Mouse (Mus musculus) intestine, postnatal 0 days (tissue): ENCODE results near the gene Nip7. TPM values are rescaled to one million over a fixed set of nuclear protein-coding genes. Genes with fewer than 3 reads are reported as not detected.
A peak's percentile ranks its signal among the peaks of the same experiment; 100 is the strongest.

Experiments
- ATAC-seq: fragments of 200-750 bp; cut with Nextera tagmentation; 2 replicates; pipeline ENCODE4 v1.8.0; 2017; ENCODE audit warnings: mild to moderate bottlenecking, moderate TSS enrichment, moderate library complexity
- H3K27ac ChIP-seq: fragments of 300-500 bp; sonication (generic); 2 replicates; pipeline ENCODE4 v1.5.1; 2014; ENCODE audit warnings: mild to moderate bottlenecking, low read depth, low read length, moderate library complexity
- H3K27me3 ChIP-seq: fragments of 300-500 bp; sonication (generic); replicated peaks from 2 replicates; pipeline ENCODE4 v1.6.1; 2014; ENCODE audit warnings: low read length, mixed read lengths; ENCODE audit not compliant: control insufficient read depth, insufficient read depth
- H3K36me3 ChIP-seq: fragments of 300-500 bp; sonication (generic); 2 replicates; pipeline ENCODE4 v1.6.1; 2014; ENCODE audit warnings: mild to moderate bottlenecking, moderate library complexity; ENCODE audit not compliant: control insufficient read depth, insufficient read depth
- H3K4me1 ChIP-seq: fragments of 300-500 bp; sonication (generic); replicated peaks from 2 replicates; pipeline ENCODE4 v1.6.1; 2014; ENCODE audit warnings: antibody characterized with exemption, low read length, mixed read lengths; ENCODE audit not compliant: control insufficient read depth, insufficient read depth
- H3K4me2 ChIP-seq: fragments of 300-500 bp; sonication (generic); replicated peaks from 2 replicates; pipeline ENCODE4 v1.6.1; 2014; ENCODE audit warnings: low read depth, mild to moderate bottlenecking, moderate library complexity
- H3K4me3 ChIP-seq: fragments of 300-500 bp; sonication (generic); 2 replicates; pipeline ENCODE4 v1.5.1; 2014; ENCODE audit warnings: low read depth, low read length
- H3K9ac ChIP-seq: fragments of 300-500 bp; sonication (generic); 2 replicates; pipeline ENCODE4 v1.6.1; 2014; ENCODE audit warnings: mild to moderate bottlenecking, low read depth, low read length
- H3K9me3 ChIP-seq: fragments of 300-500 bp; sonication (generic); 2 replicates; pipeline ENCODE4 v1.6.1; 2016; ENCODE audit warnings: mixed run types; ENCODE audit not compliant: control insufficient read depth
- CTCF ChIP-seq: sonication (generic); IDR thresholded peaks from 2 replicates; pipeline ENCODE4 v1.5.1; 2016; ENCODE audit warnings: low read depth, mild to moderate bottlenecking, control low read depth, antibody characterized with exemption, moderate library complexity
- WGBS: fragments of 180-500 bp; shearing (Covaris S2); extraction: QIAGEN DNeasy Blood & Tissue Kit; methylation state at CpG from one replicate; pipeline ENCODE4 v1.1.7; 2014; 5-methylcytosine and 5-hydroxymethylcytosine counted together
- polyA plus RNA-seq: library from polyadenylated mRNA; unstranded; fragments of >200 nt; fragmentation: Nextera tagmentation; extraction: Ambion mirVana; gene quantifications from 2 replicates; pipeline ENCODE4 v1.2.1, GENCODE M21; 2015

The Nip7 gene
- polyA plus RNA-seq, 1 experiment from 2014 or later: 44.7 TPM

DNA sequence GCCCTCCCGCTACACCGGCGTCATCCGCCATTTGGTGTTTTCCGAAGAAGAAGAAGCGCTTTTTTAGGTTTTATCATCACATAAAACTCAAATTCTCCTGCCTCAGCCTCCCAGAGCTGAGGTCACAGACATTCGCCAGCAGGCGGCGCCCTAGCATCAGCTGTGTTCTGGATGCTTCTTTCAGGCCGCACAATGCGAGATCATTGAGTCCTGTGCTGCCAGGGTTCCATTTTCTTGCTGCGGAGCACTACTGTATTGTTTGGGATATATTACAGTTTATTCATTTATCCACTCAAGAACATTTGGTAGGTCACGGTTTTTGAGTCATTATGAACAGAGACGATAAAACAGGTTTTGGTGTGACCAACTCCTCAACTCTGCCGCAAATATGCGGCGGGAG, 28.7 kb downstream of the Nip7 start:
- H3K4me3 ChIP-seq: no peak overlapping the region
- peaks cover 43% of the 10 kb centered on the region for H3K36me3 ChIP-seq
- peak; percentile 54 for TF ChIP-seq CTCF
- H3K4me2 ChIP-seq: no peak overlapping the region
- H3K4me1 ChIP-seq: no peaks in the 10 kb centered on the region
- H3K9ac ChIP-seq: no peak overlapping the region
- H3K27me3 ChIP-seq: no peaks in the 10 kb centered on the region
- 96% methylated on average over 17 of the region's 17 CpGs for WGBS
- H3K9me3 ChIP-seq: no peaks in the 10 kb centered on the region
- no peak for ATAC-seq
- H3K27ac ChIP-seq: no peak overlapping the region

GRCm38 (mm10) chr8:107086018-107086417, 29.3 kb downstream of the Nip7 start:
- Histone ChIP-seq H3K27me3 (no peaks in the 10 kb centered on the region), H3K4me2 (no peak overlapping the region), H3K4me1 (no peaks in the 10 kb centered on the region), H3K9ac (no peak overlapping the region), H3K36me3 (peaks cover 43% of the 10 kb centered on the region), H3K9me3 (no peaks in the 10 kb centered on the region), H3K4me3 (no peak overlapping the region), H3K27ac (no peak overlapping the region)
- 98% methylated on average over 5 of the region's 5 CpGs for WGBS
- ATAC-seq: no peak
- TF ChIP-seq CTCF: no peak

DNA sequence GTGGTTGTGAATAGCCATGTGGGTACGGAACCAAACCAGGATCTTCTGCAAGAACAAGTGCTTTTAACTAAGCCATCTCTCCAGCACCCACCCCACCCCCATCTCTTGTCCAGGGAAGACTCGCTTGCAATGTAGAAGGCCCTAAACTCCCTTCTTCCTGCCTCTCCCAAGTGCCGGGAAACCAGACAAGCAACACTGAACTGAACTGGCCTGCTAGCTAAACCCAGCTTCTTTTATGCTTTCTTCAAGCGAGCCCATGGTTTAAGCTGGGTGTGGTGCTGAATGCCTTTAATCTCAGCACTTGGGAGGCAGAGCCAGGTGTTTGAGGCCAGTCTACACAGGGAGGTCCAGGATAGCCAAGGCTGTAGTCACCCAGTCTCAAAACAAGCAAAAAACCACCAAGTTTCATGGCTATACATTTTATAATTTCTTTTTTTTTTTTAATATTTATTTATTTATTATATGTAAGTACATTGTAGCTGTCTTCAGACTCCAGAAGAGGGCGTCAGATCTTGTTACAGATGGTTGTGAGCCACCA, 31.9 kb downstream of the Nip7 start:
- H3K36me3 ChIP-seq: peaks cover 41% of the 10 kb centered on the region
- H3K9me3 ChIP-seq: no peaks in the 10 kb centered on the region
- H3K9ac ChIP-seq: no peak overlapping the region
- no peaks in the 10 kb centered on the region for H3K27me3 ChIP-seq
- no peak for ATAC-seq
- no peak overlapping the region for H3K4me2 ChIP-seq
- H3K4me1 ChIP-seq: no peaks in the 10 kb centered on the region
- WGBS: 98% methylated on average over 5 of the region's 5 CpGs
- no peak overlapping the region for H3K27ac ChIP-seq
- no peak overlapping the region for H3K4me3 ChIP-seq
- no peak for TF ChIP-seq CTCF

- no peak for TF ChIP-seq CTCF
- Histone ChIP-seq H3K9ac (no peak overlapping the region), H3K4me2 (no peak overlapping the region), H3K4me1 (no peaks in the 10 kb centered on the region), H3K36me3 (peaks cover 30% of the 10 kb centered on the region), H3K27me3 (no peaks in the 10 kb centered on the region), H3K9me3 (no peaks in the 10 kb centered on the region), H3K4me3 (no peak overlapping the region), H3K27ac (no peak overlapping the region)
- no peak for ATAC-seq
- 94% methylated on average over 7 of the region's 7 CpGs for WGBS
Measured at GRCm38 (mm10) chr8:107090531-107090930, 33.9 kb downstream of the Nip7 start.

DNA sequence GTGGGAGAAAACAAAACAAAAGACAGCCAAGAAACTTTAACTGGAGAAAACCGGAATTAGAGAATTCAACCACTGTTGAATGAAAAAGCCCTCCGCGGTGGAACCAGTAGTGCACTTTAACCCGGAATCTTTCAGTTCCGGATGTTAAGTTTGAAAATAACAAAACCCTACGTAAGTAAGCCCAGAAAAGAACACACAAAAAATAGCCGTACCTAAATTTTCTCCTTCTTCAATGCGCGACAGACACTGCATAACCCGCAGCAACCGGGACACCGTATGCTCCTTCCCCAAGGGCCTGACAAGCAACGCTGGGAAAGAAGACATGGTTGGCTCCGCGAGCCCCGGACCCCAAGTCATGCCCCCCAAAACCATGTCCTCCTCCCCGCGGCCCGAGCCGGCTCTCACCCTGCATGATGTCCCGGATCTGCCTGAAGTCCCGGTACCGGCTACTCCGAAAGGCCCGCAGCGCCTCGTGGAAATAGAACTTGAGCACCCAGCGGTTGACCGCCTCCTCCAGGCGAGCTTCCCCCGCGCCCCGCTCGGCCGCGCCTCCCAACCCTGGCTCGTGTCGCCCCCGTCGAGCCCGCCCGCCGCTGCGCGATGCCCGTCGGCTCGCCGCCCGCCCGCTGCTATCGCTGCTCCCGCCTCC, 39.2 kb downstream of the Nip7 start:
- Histone ChIP-seq H3K9ac (peak overlapping the region; percentile 87), H3K9me3 (no peaks in the 10 kb centered on the region), H3K4me3 (peak overlapping the region; percentile 71), H3K4me1 (no peaks in the 10 kb centered on the region), H3K27ac (peak overlapping the region; percentile 96), H3K4me2 (peak overlapping the region; percentile 74), H3K36me3 (peaks cover 13% of the 10 kb centered on the region), H3K27me3 (no peaks in the 10 kb centered on the region)
- WGBS: under 1% methylated on average over 51 of the region's 53 CpGs
- TF ChIP-seq CTCF: 0 out of 2 replicates have a peak, but pooled peaks have one; percentile 8
- ATAC-seq: no peak; the same call in none of the 2 replicates

DNA sequence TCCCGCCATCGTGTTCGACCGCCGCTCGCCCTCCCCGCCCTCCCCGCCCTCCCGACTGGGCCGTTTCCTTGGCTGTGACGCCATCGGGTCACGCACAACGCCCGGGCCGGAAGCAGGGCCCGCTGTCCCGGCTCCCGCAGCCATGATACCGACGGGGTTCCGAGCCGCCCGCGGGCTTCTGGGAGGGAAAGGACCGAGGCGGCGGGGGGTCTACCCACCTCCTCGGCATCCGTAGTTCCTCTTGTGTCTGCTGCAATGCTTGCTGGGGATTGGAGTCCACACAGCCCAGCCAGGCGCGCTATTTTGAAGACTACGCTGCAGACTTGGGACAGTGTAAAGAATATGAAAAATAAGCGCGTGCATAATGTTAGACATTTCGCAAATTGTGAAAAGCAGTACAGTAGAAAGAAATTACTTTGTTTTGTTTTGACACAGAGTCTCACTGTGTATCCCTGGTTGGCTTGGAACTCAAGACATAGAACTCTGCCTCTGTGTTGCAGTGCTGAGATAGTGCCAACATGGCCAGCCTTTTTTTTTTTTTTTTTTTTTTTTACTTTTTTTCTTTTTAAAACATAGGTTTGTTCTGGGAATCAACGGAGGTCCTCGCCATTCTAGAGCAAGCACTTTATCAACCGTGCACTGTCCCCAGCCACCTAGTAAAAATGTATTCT, 39.8 kb downstream of the Nip7 start, which contains the start of gene Terf2:
Gene Terf2, minus strand, starts transcription at position 182 of the 671 bp plus-strand sequence.
- no peak for TF ChIP-seq CTCF
- Histone ChIP-seq H3K9me3 (no peaks in the 10 kb centered on the region), H3K27me3 (no peaks in the 10 kb centered on the region), H3K9ac (peak within 1 kb of the TSS; percentile 87), H3K4me3 (peak within 1 kb of the TSS; percentile 71), H3K4me2 (peak within 1 kb of the TSS; percentile 74), H3K4me1 (no peaks in the 10 kb centered on the region), H3K27ac (peak within 1 kb of the TSS; percentile 96), H3K36me3 (peaks cover 10% of the 10 kb centered on the region; the same call in 1 of the 2 replicates)
- ATAC-seq: peak; percentile 93
- WGBS: 5% methylated on average over 39 of the region's 39 CpGs
